Mouse (Mus musculus) C2C12 (cell line): Measurements from ENCODE around the gene Slc10a7. TPM values are rescaled to one million over a fixed set of nuclear protein-coding genes. Genes with fewer than 3 reads are reported as not detected.

Experiments used
- H3K27me3 ChIP-seq: one replicate; pipeline ENCODE4 v1.6.1; 2011; ENCODE audit not compliant: control insufficient read depth, insufficient read depth, insufficient read length
- H3K36me3 ChIP-seq: one replicate; pipeline ENCODE4 v1.6.1; 2011; ENCODE audit not compliant: control insufficient read depth, insufficient read depth
- H3K4me3 ChIP-seq: one replicate; pipeline ENCODE4 v1.5.1; 2011; ENCODE audit warnings: mild to moderate bottlenecking, control low read depth; ENCODE audit not compliant: poor library complexity, insufficient read depth, severe bottlenecking
- H3K79me2 ChIP-seq: one replicate; pipeline ENCODE4 v1.6.1; 2011; ENCODE audit not compliant: control insufficient read depth, insufficient read depth
- H3K79me3 ChIP-seq: one replicate; pipeline ENCODE4 v1.6.1; 2011; ENCODE audit warnings: low read depth, control low read depth
- H3ac ChIP-seq: one replicate; pipeline ENCODE3; 2011; ENCODE audit warnings: low read depth; ENCODE audit not compliant: control insufficient read depth, insufficient read length
- CEBPB ChIP-seq: IDR thresholded peaks from one replicate; pipeline ENCODE4 v1.6.1; 2011; ENCODE audit warnings: low read depth, mild to moderate bottlenecking, control low read depth, moderate library complexity
- CTCF ChIP-seq: IDR thresholded peaks from one replicate; pipeline ENCODE4 v1.5.1; 2011; ENCODE audit not compliant: control insufficient read depth, insufficient read depth, insufficient read length
- FOSL1 ChIP-seq: IDR thresholded peaks from one replicate; pipeline ENCODE4 v1.8.0; 2011; ENCODE audit warnings: mild to moderate bottlenecking, low read length; ENCODE audit not compliant: poor library complexity, insufficient read depth, severe bottlenecking
- MAX ChIP-seq: IDR thresholded peaks from one replicate; pipeline ENCODE4 v1.6.1; 2011; ENCODE audit warnings: mild to moderate bottlenecking, control low read depth
- MYOD1 ChIP-seq: IDR thresholded peaks from one replicate; pipeline ENCODE4 v1.6.1; 2011; ENCODE audit warnings: low read depth; ENCODE audit not compliant: control insufficient read depth, insufficient read length
- MYOG ChIP-seq: IDR thresholded peaks from one replicate; pipeline ENCODE4 v1.6.1; 2011; ENCODE audit not compliant: control insufficient read depth, insufficient read length; ENCODE audit errors: extremely low read depth
- USF1 ChIP-seq: IDR thresholded peaks from one replicate; pipeline ENCODE4 v1.6.1; 2011; ENCODE audit warnings: low read depth, mild to moderate bottlenecking, control low read depth, moderate library complexity
- polyA plus RNA-seq: library from polyadenylated mRNA; unstranded; fragments of >200 nt; fragmentation: generic; extraction: Trizol; gene quantifications from one replicate; pipeline ENCODE4 v1.2.1, GENCODE M21; 2012; ENCODE audit warnings: missing spikeins

Slc10a7 gene
- polyA plus RNA-seq, 1 experiment: 7.5 TPM

- Histone ChIP-seq H3K79me3 (no peaks in the 10 kb centered on the region), H3K4me3 (no peak overlapping the region), H3K36me3 (no peaks in the 10 kb centered on the region), H3ac (no peak overlapping the region), H3K79me2 (no peaks in the 10 kb centered on the region), H3K27me3 (no peaks in the 10 kb centered on the region)
- no peak for TF ChIP-seq USF1
- no peak for TF ChIP-seq MYOD1
- TF ChIP-seq MAX: no peak
- TF ChIP-seq FOSL1: no peak
- TF ChIP-seq MYOG: no peak
- no peak for TF ChIP-seq CTCF
- TF ChIP-seq CEBPB: no peak
Observed at GRCm38 (mm10) chr8:78577569-78577968, 68.4 kb downstream of the Slc10a7 start.

- no peaks in the 10 kb centered on the region for H3K27me3 ChIP-seq
- TF ChIP-seq USF1 (no peak), CTCF (no peak), MYOG (no peak), FOSL1 (no peak), MAX (no peak), MYOD1 (no peak), CEBPB (no peak)
- H3ac ChIP-seq: no peak overlapping the region
- H3K79me3 ChIP-seq: no peaks in the 10 kb centered on the region
- H3K4me3 ChIP-seq: no peak overlapping the region
- H3K36me3 ChIP-seq: no peaks in the 10 kb centered on the region
- no peaks in the 10 kb centered on the region for H3K79me2 ChIP-seq
Observed at GRCm38 (mm10) chr8:78578036-78578435, 68.9 kb downstream of the Slc10a7 start.

- Histone ChIP-seq H3K27me3 (no peaks in the 10 kb centered on the region), H3ac (no peak overlapping the region), H3K36me3 (no peaks in the 10 kb centered on the region), H3K79me3 (no peaks in the 10 kb centered on the region), H3K4me3 (no peak overlapping the region), H3K79me2 (no peaks in the 10 kb centered on the region)
- TF ChIP-seq MYOD1: no peak
- no peak for TF ChIP-seq CEBPB
- no peak for TF ChIP-seq MYOG
- TF ChIP-seq FOSL1: no peak
- TF ChIP-seq CTCF: no peak
- no peak for TF ChIP-seq MAX
- no peak for TF ChIP-seq USF1
Observed at GRCm38 (mm10) chr8:78584011-78584776, 75.0 kb downstream of the Slc10a7 start.

- H3K79me2 ChIP-seq: no peaks in the 10 kb centered on the region
- H3K27me3 ChIP-seq: no peaks in the 10 kb centered on the region
- no peak for TF ChIP-seq USF1
- TF ChIP-seq FOSL1: no peak
- TF ChIP-seq MYOD1: no peak
- no peak for TF ChIP-seq CEBPB
- no peak for TF ChIP-seq MAX
- no peak for TF ChIP-seq CTCF
- no peak for TF ChIP-seq MYOG
- H3ac ChIP-seq: no peak overlapping the region
- no peaks in the 10 kb centered on the region for H3K36me3 ChIP-seq
- H3K79me3 ChIP-seq: no peaks in the 10 kb centered on the region
- H3K4me3 ChIP-seq: no peak overlapping the region
Observed at GRCm38 (mm10) chr8:78584863-78585262, 75.7 kb downstream of the Slc10a7 start.

GRCm38 (mm10) chr8:78595481-78595908, 86.3 kb downstream of the Slc10a7 start:
- Histone ChIP-seq H3ac (no peak overlapping the region), H3K79me3 (no peaks in the 10 kb centered on the region), H3K27me3 (no peaks in the 10 kb centered on the region), H3K36me3 (no peaks in the 10 kb centered on the region), H3K79me2 (no peaks in the 10 kb centered on the region), H3K4me3 (no peak overlapping the region)
- TF ChIP-seq FOSL1 (no peak), MYOD1 (no peak), CTCF (no peak), MYOG (no peak), USF1 (no peak), MAX (no peak), CEBPB (no peak)
